Mouse (Mus musculus) CH12.LX (cell line): ENCODE measurements around the gene Cabcoco1.

Source experiments
- CTCF ChIP-seq, 2 experiments: IDR thresholded peaks in 1 of 2; conservative IDR thresholded peaks in 1 of 2; 2 replicates each; pipeline ENCODE4 v1.5.1; 2011 to 2012; ENCODE audit warnings: low read depth in 2 of 2, low read length in 2 of 2, improper control_type of control experiment in 1 of 2, inconsistent platforms in 1 of 2, mild to moderate bottlenecking in 1 of 2, moderate library complexity in 1 of 2
- JUN ChIP-seq: IDR thresholded peaks from 2 replicates; pipeline ENCODE4 v1.6.1; 2011; ENCODE audit warnings: low read depth, mild to moderate bottlenecking, low read length, improper control_type of control experiment, moderate library complexity; ENCODE audit not compliant: insufficient read depth
- MAFK ChIP-seq: IDR thresholded peaks from 2 replicates; pipeline ENCODE4 v1.6.1; 2011; ENCODE audit warnings: low read length, improper control_type of control experiment; ENCODE audit not compliant: insufficient replicate concordance
- MEF2A ChIP-seq: IDR thresholded peaks from 2 replicates; pipeline ENCODE4 v1.6.1; 2014; ENCODE audit warnings: low read depth, mild to moderate bottlenecking, inconsistent platforms, low read length, improper control_type of control experiment, borderline replicate concordance
- POLR2A ChIP-seq: IDR thresholded peaks from 2 replicates; pipeline ENCODE4 v1.6.1; 2011; ENCODE audit warnings: low read depth, mild to moderate bottlenecking, improper control_type of control experiment, low read length
- POLR2AphosphoS2 ChIP-seq: IDR thresholded peaks from 2 replicates; pipeline ENCODE4 v1.6.1; 2011; ENCODE audit warnings: low read depth, low read length, improper control_type of control experiment
- UBTF ChIP-seq: IDR thresholded peaks from 2 replicates; pipeline ENCODE4 v1.6.1; 2012; ENCODE audit warnings: low read depth, mild to moderate bottlenecking, inconsistent platforms, low read length, improper control_type of control experiment, moderate library complexity
- USF1 ChIP-seq: IDR thresholded peaks from 2 replicates; pipeline ENCODE4 v1.6.1; 2014; ENCODE audit warnings: low read depth, mild to moderate bottlenecking, inconsistent platforms, low read length, improper control_type of control experiment

DNA sequence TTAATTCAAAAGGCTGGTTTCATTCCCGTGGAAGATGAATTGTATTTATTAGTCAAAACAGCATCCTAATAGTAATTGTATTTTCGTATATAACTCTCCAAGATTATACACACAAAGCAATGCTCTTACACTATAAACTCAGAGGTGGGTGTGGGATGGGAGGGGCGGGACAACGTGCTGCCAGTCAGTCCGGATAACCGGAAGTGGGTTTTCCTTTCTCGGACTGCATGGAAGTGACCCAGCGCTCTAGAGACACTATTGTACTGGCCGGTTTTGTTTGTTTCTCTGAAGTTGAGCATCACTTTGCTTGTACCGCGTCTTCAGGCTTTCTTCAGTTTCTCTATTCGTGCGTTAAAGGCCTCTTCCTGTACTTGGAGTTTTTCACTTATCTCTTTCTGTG lies 110.8 kb downstream of the Cabcoco1 start:
- TF ChIP-seq POLR2AphosphoS2 (no peak), JUN (no peak), MAFK (no peak), USF1 (no peak), CTCF (conservative IDR thresholded peaks at IDR 0.05 in 1 of 2, IDR thresholded peaks at IDR 0.05 in 1 of 2; ENCODE audit: low read depth in 2 of 2, low read length in 2 of 2) (no peak), MEF2A (no peak), POLR2A (no peak), UBTF (no peak)
